Mouse (Mus musculus) embryo, embryonic 11.5 days (tissue): Measurements from ENCODE around the gene Sat1.

Experiments
- DNase-seq: peaks from one replicate; pipeline ENCODE4 v3.0.0-alpha.2; 2012; ENCODE audit warnings: low read depth, low spot score

Sat1 gene

GRCm38 (mm10) chrX:155166313-155166712 is 49.9 kb downstream of the Sat1 start:
- no peak for DNase-seq

GRCm38 (mm10) chrX:155163553-155163952 is 52.7 kb downstream of the Sat1 start:
- no peak for DNase-seq
